In the genomic region with DNA sequence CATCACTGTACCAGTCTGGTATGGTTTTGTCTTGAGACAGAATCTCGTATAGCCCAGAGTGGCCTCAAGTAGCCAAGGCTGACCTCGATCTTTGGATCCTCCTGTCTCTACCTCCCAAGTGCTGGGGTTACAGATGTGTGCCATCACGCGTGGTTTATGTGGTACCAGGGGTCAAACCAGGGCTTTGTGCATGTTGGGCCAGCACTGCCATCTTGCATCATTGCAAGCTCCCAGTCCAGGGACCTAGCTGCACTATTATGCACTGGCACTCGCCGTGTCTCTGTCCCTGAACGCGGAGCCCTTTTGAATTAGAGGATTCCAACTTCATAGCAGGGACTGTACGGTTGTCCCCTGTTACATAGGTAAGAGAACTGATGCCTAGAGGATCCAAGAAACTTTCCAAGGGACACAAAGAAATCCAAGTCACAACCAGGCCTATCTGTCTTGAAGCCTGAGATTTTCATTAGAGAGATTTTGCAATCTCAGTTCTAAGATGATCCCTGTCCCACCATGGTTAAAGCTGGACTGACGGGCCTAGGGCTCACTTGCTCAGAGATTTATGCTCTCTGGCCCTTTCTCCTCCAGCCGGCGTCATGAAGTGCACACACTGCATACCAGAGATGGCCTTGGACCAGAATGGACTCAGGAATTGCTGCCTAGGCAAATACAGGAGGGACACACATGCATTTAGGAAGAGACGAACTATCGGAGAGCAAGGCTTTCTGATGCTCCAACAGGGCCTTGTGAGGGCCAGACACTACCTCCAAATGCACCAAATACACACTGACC, we compare ENCODE assay signal across 16 mouse cellular contexts.
DNase-seq lines count a peak whose midpoint lies in the region; ATAC-seq lines count a peak whose summit lies in the region.
"Had no signal": no experiment of that assay in that cellular context is flagged by ENCODE, and none has a peak within 500 bp of the region (broad histone marks: within the 10 kb centered on the region; RNA-seq: fewer than 3 reads in every experiment).

No protein-coding gene starts in this region.

- peaks cover 67% of the 10 kb centered on the region for H3K4me1 ChIP-seq in kidney, embryonic 15.5 days
- peaks cover 33% of the 10 kb centered on the region for H3K4me1 ChIP-seq in kidney, embryonic 16.5 days (ENCODE audit: insufficient read depth, low read length)
- peaks cover 51% of the 10 kb centered on the region for H3K4me1 ChIP-seq in brown adipose tissue, adult 24 weeks (ENCODE audit: control insufficient read depth, insufficient read depth, insufficient read length, low read length)
- peaks cover 17% of the 10 kb centered on the region for H3K4me1 ChIP-seq in forebrain, embryonic 13.5 days

- no peaks in the 10 kb centered on the region for H3K27me3 ChIP-seq in kidney, embryonic 15.5 days
- no peaks in the 10 kb centered on the region for H3K27me3 ChIP-seq in kidney, embryonic 16.5 days (ENCODE audit: insufficient read depth, low read length)
- H3K27me3 ChIP-seq in forebrain, embryonic 13.5 days: no peaks in the 10 kb centered on the region
- H3K27me3 ChIP-seq: CH12.LX; embryonic facial prominence, embryonic 12.5 days; heart, embryonic 12.5 days; Patski had no signal

- H3K9me3 ChIP-seq in kidney, embryonic 15.5 days (replicated peaks): no peaks in the 10 kb centered on the region
- no peaks in the 10 kb centered on the region for H3K9me3 ChIP-seq in kidney, embryonic 16.5 days (ENCODE audit: low read length)
- H3K9me3 ChIP-seq in forebrain, embryonic 13.5 days (replicated peaks): no peaks in the 10 kb centered on the region
- H3K9me3 ChIP-seq: embryonic facial prominence, embryonic 12.5 days; heart, embryonic 12.5 days had no signal

- H3K4me3 ChIP-seq in kidney, embryonic 15.5 days (replicated peaks): no peak overlapping the region
- H3K4me3 ChIP-seq in kidney, embryonic 16.5 days (ENCODE audit: low read length): no peak overlapping the region
- H3K4me3 ChIP-seq in brown adipose tissue, adult 24 weeks (ENCODE audit: insufficient read depth, low read depth, low read length): no peak overlapping the region
- H3K4me3 ChIP-seq in forebrain, embryonic 13.5 days: no peak overlapping the region
- H3K4me3 ChIP-seq: embryonic facial prominence, embryonic 12.5 days; heart, embryonic 12.5 days had no signal

- no peak for ATAC-seq in kidney, embryonic 15.5 days (replicated peaks; ENCODE audit: low FRiP score)
- ATAC-seq in kidney, embryonic 16.5 days (ENCODE audit: low FRiP score, low TSS enrichment): no peak
- ATAC-seq in forebrain, embryonic 13.5 days: no peak
- ATAC-seq: activated CD4-positive, CD25-positive, alpha-beta regulatory T cell, adult 4 months; forebrain, embryonic 16.5 days; hindbrain, embryonic 16.5 days; inflammation-experienced regulatory T-cells, adult 6 months; Patski had no signal

- DNase-seq in adrenal gland, postnatal 10 days: peak; percentile 46
- no peak for DNase-seq in adrenal gland, postnatal 25 days
- DNase-seq in kidney, postnatal 25 days: peak; percentile 50 to 68
- DNase-seq: gastrocnemius, postnatal 25 days had no signal

- H3K36me3 ChIP-seq in kidney, embryonic 15.5 days: peaks cover 34% of the 10 kb centered on the region
- peaks cover 7% of the 10 kb centered on the region; the same call in 1 of the 2 replicates for H3K36me3 ChIP-seq in kidney, embryonic 16.5 days (ENCODE audit: insufficient read depth, low read length)
- H3K36me3 ChIP-seq in forebrain, embryonic 13.5 days (ENCODE audit: poor library complexity, severe bottlenecking): no peaks in the 10 kb centered on the region

- WGBS in kidney, embryonic 15.5 days: 76% methylated on average over 14 of the region's 14 CpGs
- WGBS in kidney, embryonic 16.5 days: 70% methylated on average over 14 of the region's 14 CpGs
- 94% methylated on average over 14 of the region's 14 CpGs for WGBS in forebrain, embryonic 13.5 days

- no peak overlapping the region for H3K4me2 ChIP-seq in kidney, embryonic 15.5 days
- no peak overlapping the region for H3K4me2 ChIP-seq in kidney, embryonic 16.5 days (replicated peaks; ENCODE audit: low read depth, low read length)
- no peak overlapping the region for H3K4me2 ChIP-seq in forebrain, embryonic 13.5 days
- H3K4me2 ChIP-seq: embryonic facial prominence, embryonic 12.5 days; heart, embryonic 12.5 days had no signal

- no peak overlapping the region for H3K9ac ChIP-seq in kidney, embryonic 15.5 days
- H3K9ac ChIP-seq in kidney, embryonic 16.5 days (replicated peaks; ENCODE audit: low read length): no peak overlapping the region
- H3K9ac ChIP-seq in forebrain, embryonic 13.5 days: no peak overlapping the region
- H3K9ac ChIP-seq: embryonic facial prominence, embryonic 12.5 days; heart, embryonic 12.5 days had no signal

- H3K27ac ChIP-seq in kidney, embryonic 15.5 days: peak overlapping the region; percentile 75
- H3K27ac ChIP-seq in kidney, embryonic 16.5 days (ENCODE audit: low read length): no peak overlapping the region
- peak overlapping the region; percentile 54 for H3K27ac ChIP-seq in brown adipose tissue, adult 24 weeks (replicated peaks; ENCODE audit: low read depth, low read length)
- H3K27ac ChIP-seq in forebrain, embryonic 13.5 days: no peak overlapping the region
- H3K27ac ChIP-seq: embryonic facial prominence, embryonic 12.5 days had no signal

Comparison
In these comparisons a context has a peak if more than half of its experiments do, and no peak if none do; other contexts are left out.
1. H3K27ac ChIP-seq: peak in kidney, embryonic 15.5 days (single experiment) and brown adipose tissue, adult 24 weeks (single experiment); none in kidney, embryonic 16.5 days (single experiment) and forebrain, embryonic 13.5 days (single experiment).